Mouse (Mus musculus): Measurements from ENCODE around the gene Pbxip1.
A peak's percentile ranks its signal among the peaks of the same experiment; 100 is the strongest.

Pbxip1 gene

GRCm38 (mm10) chr3:89434532-89434931, 2.0 kb upstream of the Pbxip1 start:
- DNase-seq: no peak

GRCm38 (mm10) chr3:89435041-89435440, 1.5 kb upstream of the Pbxip1 start:
- no peak for DNase-seq

GRCm38 (mm10) chr3:89437269-89437668, 763 bp downstream of the Pbxip1 start:
- DNase-seq: no peak

- no peak for DNase-seq
Observed at GRCm38 (mm10) chr3:89440691-89441090, 4.2 kb downstream of the Pbxip1 start.

DNA sequence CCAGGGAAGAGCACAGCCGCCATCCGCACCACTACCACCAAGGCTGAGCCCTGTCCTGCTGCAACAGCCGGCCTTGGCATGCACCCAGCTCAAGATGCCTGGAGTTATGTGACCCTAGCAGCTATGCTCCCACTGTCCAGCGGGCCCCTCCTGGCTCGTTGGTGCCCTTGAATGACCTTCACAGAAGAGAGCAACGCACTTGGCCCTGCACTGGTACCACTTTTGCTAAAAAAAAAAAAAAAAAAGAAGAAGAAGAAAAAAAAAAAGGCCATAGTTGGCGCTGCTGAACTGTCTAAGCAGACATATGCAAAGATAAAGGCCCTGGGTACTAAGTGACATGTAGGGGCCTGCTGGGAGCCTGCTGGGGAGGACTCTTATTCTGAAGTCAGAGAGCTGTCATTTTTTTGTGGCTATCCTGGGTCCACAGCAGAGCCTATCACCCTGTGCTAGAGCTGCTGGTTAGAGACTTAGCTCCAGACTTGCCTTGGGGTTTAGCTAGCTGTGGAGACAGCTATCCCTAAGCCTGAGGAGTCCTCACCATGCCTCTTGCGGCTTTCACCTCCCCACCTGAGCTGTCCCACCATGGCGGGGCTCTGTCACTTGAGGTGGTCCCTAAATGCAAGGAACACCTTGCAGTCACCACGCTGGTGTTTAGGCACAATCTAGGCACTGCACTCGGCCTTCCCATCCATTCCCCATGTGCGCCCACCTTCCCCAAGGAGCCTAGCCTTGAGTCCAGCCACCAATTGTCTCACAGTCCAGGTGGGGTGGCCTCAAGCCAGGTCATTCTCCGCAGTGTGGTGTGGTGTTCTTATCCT, 12.4 kb downstream of the Pbxip1 start:
- peak; percentile 47 to 49 for DNase-seq

GRCm38 (mm10) chr3:89449541-89449940, 13.0 kb downstream of the Pbxip1 start:
- DNase-seq: peak; percentile 73 to 78

GRCm38 (mm10) chr3:89451916-89452315, 15.4 kb downstream of the Pbxip1 start:
- no peak for DNase-seq

GRCm38 (mm10) chr3:89454401-89455177, 18.1 kb downstream of the Pbxip1 start, which contains the start of gene Pmvk:
Pmvk (plus strand) TSS chr3:89454541.
- DNase-seq: no peak

GRCm38 (mm10) chr3:89455786-89456285, 19.3 kb downstream of the Pbxip1 start:
- DNase-seq: no peak

DNA sequence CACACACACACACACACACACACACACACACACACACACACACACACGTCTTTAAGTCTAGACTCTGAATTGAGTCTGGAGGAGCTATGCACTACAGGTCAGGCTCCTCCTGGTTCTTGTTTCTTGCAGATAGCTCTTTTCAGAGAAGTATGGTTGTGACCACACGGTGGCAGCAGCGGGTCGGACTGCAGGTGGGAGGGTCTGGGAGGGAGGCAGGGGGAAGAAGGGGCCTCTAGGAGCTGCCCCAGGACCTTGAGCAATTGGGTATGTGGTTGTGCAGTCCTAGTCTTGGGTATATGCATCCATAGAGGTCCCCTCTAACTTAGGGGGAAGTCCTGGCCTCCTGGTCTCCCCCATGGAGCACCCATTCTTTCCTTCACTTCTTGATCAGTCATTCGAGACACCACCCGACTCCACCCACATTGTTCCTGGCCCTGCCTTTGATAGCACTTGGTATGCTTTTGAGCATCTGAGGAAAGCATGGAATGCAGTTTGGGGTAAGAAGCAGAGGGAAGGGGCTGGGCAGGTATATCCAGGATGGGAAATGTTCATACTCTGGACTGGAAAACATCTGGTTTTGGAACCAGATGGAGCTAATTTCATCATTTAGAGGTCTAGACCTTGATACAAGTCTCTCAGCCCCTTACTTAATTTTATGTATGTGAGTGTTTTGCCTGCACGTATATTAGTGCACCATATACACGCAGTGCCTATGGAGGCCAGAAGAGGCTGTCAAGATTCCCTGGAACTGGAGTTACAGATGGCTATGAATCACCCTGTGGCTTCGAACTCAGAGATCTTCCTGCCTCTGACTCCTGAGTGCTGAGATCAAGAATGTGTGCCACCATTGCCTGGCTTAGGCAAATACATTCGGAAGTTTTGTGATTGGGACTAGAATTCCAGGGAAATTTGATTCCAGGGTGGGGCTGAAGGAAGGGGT, 20.5 kb downstream of the Pbxip1 start:
- peak; percentile 54 to 77 for DNase-seq

DNA sequence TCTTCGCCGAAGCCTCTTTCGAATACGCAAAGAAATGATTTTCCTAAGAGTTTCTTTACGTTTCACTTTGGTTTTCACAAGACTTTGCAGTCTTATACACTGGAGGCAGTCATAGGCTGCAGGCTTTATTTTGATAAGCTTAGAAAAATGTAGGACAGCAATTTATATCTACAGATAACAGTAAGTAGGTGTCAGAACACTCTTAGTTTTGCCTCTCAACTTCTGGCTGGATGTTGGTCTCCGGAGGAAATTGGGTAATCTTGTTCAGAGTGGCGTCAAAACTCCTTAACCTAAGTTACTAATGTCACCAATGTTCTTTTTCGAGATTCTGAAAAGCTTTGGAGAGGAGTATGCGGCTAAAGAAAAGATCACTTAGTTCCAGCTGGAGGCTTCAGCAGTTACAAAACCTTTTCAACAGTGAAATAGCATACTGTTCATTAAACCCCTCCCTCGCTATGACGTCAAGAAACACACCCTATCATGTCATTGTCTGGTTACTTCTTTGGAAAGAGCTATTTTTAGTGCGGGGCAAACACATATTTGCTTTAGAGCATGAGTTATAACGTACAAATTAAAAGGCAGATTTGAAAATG, 22.0 kb downstream of the Pbxip1 start:
- DNase-seq: no peak

DNA sequence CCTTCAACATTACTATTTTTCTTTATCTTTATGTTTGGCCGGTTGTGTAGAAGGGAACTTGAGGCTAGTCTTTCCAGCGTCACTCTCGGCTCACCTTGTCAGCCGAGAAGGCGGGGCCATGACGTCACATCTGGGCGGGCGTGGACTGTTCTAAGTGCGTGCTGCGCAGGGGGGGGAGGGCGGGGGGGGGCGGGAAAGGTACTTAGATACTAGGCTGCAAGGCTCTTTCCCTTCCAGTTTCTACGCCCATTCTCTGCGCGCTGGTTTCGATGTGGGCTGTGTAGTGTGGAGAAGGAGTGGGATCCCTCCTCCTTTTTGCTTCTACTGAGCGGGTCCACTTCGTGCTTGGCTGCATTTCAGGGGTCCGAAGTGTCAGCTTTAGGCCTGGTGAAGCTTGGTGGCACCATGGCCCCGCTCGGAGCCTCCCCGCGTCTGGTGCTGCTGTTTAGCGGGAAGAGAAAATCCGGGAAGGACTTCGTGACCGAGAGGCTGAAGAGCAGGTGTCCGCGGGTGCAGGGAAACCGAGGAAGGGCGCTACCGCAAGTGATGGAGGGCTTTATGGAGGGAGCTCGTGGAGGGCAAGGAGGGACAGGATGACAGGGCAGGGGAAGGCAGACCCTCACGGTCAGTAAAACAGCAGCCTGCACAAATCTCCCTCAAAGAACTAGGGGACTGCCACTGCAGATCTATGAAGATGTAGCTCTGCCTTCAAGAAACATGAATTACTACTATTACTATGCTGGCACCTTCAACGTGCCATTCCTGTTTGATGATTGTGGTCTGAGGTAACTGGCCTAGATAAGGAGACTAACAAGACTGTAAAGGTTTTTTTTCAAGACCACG, 22.7 kb downstream of the Pbxip1 start:
- DNase-seq: peak; percentile 92 to 94

DNA sequence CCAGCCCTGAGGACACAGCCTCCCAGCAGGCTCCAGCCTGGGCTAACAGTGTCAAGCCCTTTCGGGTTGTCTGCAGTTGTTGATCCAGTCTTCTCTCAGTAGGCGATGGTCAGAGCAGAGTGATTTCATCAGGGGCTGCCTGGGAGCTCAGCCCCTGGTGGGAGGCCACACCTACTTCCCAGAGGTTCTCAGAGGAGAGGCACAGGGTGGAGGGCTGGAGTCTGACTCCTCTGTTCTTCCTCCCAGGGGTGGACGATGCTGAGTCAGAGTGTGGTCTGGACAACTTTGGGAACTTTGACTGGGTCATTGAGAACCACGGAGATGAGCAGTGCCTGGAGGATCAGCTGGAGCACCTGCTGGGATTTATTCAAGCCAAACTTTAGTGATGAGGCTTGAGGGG, 31.8 kb downstream of the Pbxip1 start:
- no peak for DNase-seq

- no peak for DNase-seq
Observed at GRCm38 (mm10) chr3:89472280-89472679, 35.8 kb downstream of the Pbxip1 start.

DNA sequence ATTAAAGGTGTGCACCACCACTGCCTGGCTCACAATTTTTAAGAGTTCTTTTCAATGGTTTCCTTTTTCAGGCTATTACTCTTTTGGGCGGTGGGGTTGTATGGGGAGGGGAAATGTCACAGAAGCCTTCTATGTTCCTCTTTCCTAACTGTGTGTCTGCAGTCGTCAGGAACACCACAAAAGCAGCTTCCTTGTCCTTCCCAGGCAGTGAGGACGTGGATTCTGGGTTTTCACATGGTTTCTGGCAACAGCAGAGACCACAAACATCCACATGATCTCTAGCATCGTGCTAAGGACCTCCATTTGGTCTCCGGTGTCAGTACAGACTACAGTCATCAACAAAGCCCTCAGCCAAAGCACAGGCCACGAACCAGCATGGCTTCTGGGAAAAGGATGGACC, 37.3 kb downstream of the Pbxip1 start:
- no peak for DNase-seq

DNA sequence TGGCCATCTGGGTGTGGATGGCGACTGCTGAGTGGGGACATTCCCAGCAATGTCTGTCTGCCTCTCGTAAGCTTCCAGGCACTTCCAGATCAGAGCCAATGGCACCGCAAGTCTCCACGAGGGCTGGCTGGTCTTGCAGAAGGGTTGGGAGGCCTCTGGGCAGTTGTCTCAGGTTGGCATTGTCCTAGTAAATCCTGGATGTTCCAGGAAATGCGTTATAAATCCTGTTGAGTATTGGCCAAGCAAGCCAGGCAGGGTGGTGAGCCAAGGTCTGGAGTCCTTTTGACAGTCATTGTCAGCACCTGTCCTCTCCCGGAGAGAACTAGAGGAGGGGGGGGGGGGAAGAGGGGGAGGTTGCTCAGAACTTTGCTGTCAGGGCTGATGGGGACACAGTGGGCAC, 42.5 kb downstream of the Pbxip1 start:
- DNase-seq: no peak

DNA sequence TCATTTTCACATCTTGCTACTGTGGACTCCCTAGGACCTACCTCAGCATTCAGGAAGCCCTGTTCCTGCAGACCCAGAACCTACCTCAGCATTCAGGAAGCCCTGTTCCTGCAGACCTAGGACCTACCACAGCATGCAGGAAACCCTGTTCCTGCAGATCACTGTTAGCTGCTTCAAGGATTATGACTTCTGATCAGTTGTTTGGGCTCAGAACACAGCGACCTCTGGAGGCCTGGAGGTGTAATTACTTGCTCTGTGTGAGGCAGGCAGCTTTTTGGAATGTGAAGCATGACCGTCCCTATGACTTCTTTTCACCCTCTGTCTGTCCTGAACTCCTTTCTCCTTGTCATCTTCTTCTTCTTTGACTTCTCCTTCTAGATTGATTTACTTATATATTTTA, 45.0 kb downstream of the Pbxip1 start:
- no peak for DNase-seq

GRCm38 (mm10) chr3:89482249-89482648, 45.7 kb downstream of the Pbxip1 start:
- no peak for DNase-seq

- DNase-seq: peak; percentile 49 to 76
Observed at GRCm38 (mm10) chr3:89484766-89485524, 48.4 kb downstream of the Pbxip1 start.

DNA sequence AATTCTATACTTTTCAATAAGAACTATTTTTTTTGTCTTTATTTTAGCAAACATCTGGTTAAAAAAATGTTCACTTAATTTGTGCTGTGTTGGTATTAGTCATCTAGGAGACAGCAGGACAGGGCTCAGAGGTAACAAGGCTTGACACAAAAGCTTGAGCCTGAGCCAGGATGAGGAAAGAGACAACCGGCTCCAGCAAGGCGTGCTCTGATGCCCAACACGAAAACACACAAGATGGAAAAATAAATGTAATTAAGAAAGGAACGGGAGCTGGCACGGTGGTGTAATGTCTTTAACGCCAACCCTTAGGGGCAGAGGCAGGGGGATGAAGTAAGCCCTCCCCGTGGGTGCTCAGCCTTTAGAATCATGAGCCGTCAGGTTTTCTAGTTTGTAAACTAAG, 49.6 kb downstream of the Pbxip1 start:
- DNase-seq: no peak

Data from kidney, adult 8-10 months (tissue).